Comparison of ENCODE assay signal across 21 mouse cellular contexts in the genomic region with DNA sequence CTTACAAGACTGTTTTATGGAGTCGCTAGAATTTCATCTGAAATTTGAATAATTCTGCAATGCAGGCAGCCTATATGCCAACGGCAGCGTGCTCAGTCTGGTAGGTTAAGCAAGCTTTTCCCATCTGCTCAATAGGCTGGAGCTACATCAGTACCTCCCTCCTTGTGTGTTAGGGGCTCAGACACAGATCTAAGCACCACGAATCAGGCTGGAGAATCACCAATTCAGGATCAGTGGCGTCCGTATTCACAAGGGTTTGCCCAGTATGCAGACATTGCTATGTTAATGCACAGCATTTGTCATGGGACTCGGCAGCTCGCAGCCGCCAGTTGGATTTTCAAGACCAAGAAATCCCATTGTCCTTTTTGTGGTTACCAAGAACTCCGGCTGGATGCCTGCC. TPM values are rescaled to one million over a fixed set of nuclear protein-coding genes. Genes with fewer than 3 reads are reported as not detected.
DNase-seq lines count a peak whose midpoint lies in the region; ATAC-seq lines count a peak whose summit lies in the region.
"Had no signal": no experiment of that assay in that cellular context is flagged by ENCODE, and none has a peak within 500 bp of the region (broad histone marks: within the 10 kb centered on the region; RNA-seq: fewer than 3 reads in every experiment).

No protein-coding gene starts in this region.

- H3K27me3 ChIP-seq in forebrain, embryonic 14.5 days (replicated peaks; ENCODE audit: control insufficient read depth, insufficient read depth, low read length) = no peaks in the 10 kb centered on the region
- no peaks in the 10 kb centered on the region for H3K27me3 ChIP-seq in forebrain, embryonic 13.5 days
- H3K27me3 ChIP-seq in hindbrain, embryonic 15.5 days = no peaks in the 10 kb centered on the region
- peaks cover 6% of the 10 kb centered on the region; the same call in 1 of the 2 replicates for H3K27me3 ChIP-seq in hindbrain, embryonic 10.5 days (ENCODE audit: insufficient read depth, poor library complexity, severe bottlenecking)
- H3K27me3 ChIP-seq: embryonic facial prominence, embryonic 12.5 days; intestine, embryonic 15.5 days; neural tube, embryonic 12.5 days had no signal

- 73% methylated on average over 10 of the region's 10 CpGs for WGBS in forebrain, embryonic 14.5 days
- 72% methylated on average over 10 of the region's 10 CpGs for WGBS in forebrain, embryonic 13.5 days
- 40% methylated on average over 10 of the region's 10 CpGs for WGBS in hindbrain, embryonic 15.5 days
- 73% methylated on average over 10 of the region's 10 CpGs for WGBS in hindbrain, embryonic 10.5 days

- no peak overlapping the region for H3K4me3 ChIP-seq in forebrain, embryonic 14.5 days (ENCODE audit: low read depth, low read length)
- H3K4me3 ChIP-seq in forebrain, embryonic 13.5 days = no peak overlapping the region
- H3K4me3 ChIP-seq in hindbrain, embryonic 15.5 days = no peak overlapping the region
- H3K4me3 ChIP-seq in hindbrain, embryonic 10.5 days = no peak overlapping the region
- H3K4me3 ChIP-seq: embryonic facial prominence, embryonic 12.5 days; erythroblast, embryonic 14.5 days; heart, adult 2 months; intestine, embryonic 15.5 days; neural tube, embryonic 12.5 days had no signal

- ATAC-seq in forebrain, embryonic 14.5 days = no peak
- no peak for ATAC-seq in forebrain, embryonic 13.5 days
- ATAC-seq in hindbrain, embryonic 15.5 days (ENCODE audit: low FRiP score, low read depth) = no peak
- ATAC-seq: intestine, embryonic 15.5 days had no signal

- no peaks in the 10 kb centered on the region for H3K4me1 ChIP-seq in forebrain, embryonic 14.5 days (ENCODE audit: control insufficient read depth, insufficient read depth, low read length)
- H3K4me1 ChIP-seq in forebrain, embryonic 13.5 days = peaks cover 6% of the 10 kb centered on the region; the same call in 1 of the 2 replicates
- peaks cover 4% of the 10 kb centered on the region for H3K4me1 ChIP-seq in hindbrain, embryonic 15.5 days (replicated peaks)
- peaks cover 12% of the 10 kb centered on the region; the same call in 1 of the 2 replicates for H3K4me1 ChIP-seq in hindbrain, embryonic 10.5 days (replicated peaks)
- H3K4me1 ChIP-seq: embryonic facial prominence, embryonic 12.5 days; intestine, embryonic 15.5 days; neural tube, embryonic 12.5 days had no signal

- H3K27ac ChIP-seq in forebrain, embryonic 14.5 days (ENCODE audit: low read depth, low read length) = no peak overlapping the region
- H3K27ac ChIP-seq in forebrain, embryonic 13.5 days = no peak overlapping the region
- peak overlapping the region; percentile 42; the same call in 1 of the 2 replicates for H3K27ac ChIP-seq in hindbrain, embryonic 15.5 days (replicated peaks)
- H3K27ac ChIP-seq in hindbrain, embryonic 10.5 days = no peak overlapping the region
- H3K27ac ChIP-seq: embryonic facial prominence, embryonic 12.5 days; heart, adult 2 months; intestine, embryonic 15.5 days; liver, embryonic 14.5 days; neural tube, embryonic 12.5 days had no signal

- no peak overlapping the region for H3K4me2 ChIP-seq in forebrain, embryonic 14.5 days (ENCODE audit: low read length)
- no peak overlapping the region for H3K4me2 ChIP-seq in forebrain, embryonic 13.5 days
- H3K4me2 ChIP-seq in hindbrain, embryonic 15.5 days = no peak overlapping the region
- H3K4me2 ChIP-seq: embryonic facial prominence, embryonic 12.5 days; intestine, embryonic 15.5 days; neural tube, embryonic 12.5 days had no signal

- H3K9me3 ChIP-seq in forebrain, embryonic 14.5 days (replicated peaks; ENCODE audit: control insufficient read depth, low read length) = no peaks in the 10 kb centered on the region
- no peaks in the 10 kb centered on the region for H3K9me3 ChIP-seq in forebrain, embryonic 13.5 days (replicated peaks)
- no peaks in the 10 kb centered on the region for H3K9me3 ChIP-seq in hindbrain, embryonic 15.5 days
- no peaks in the 10 kb centered on the region for H3K9me3 ChIP-seq in hindbrain, embryonic 10.5 days
- H3K9me3 ChIP-seq: embryonic facial prominence, embryonic 12.5 days; G1E; intestine, embryonic 15.5 days; neural tube, embryonic 12.5 days had no signal

- no peaks in the 10 kb centered on the region for H3K36me3 ChIP-seq in forebrain, embryonic 14.5 days (ENCODE audit: control insufficient read depth, insufficient read depth, low read length)
- H3K36me3 ChIP-seq in forebrain, embryonic 13.5 days (ENCODE audit: poor library complexity, severe bottlenecking) = no peaks in the 10 kb centered on the region
- H3K36me3 ChIP-seq in hindbrain, embryonic 15.5 days = no peaks in the 10 kb centered on the region
- H3K36me3 ChIP-seq in hindbrain, embryonic 10.5 days = no peaks in the 10 kb centered on the region
- H3K36me3 ChIP-seq: embryonic facial prominence, embryonic 12.5 days; G1E; intestine, embryonic 15.5 days; neural tube, embryonic 12.5 days had no signal

- no peak overlapping the region for H3K9ac ChIP-seq in forebrain, embryonic 14.5 days (ENCODE audit: low read length)
- no peak overlapping the region for H3K9ac ChIP-seq in forebrain, embryonic 13.5 days
- no peak overlapping the region for H3K9ac ChIP-seq in hindbrain, embryonic 15.5 days
- H3K9ac ChIP-seq: embryonic facial prominence, embryonic 12.5 days; intestine, embryonic 15.5 days; liver, embryonic 14.5 days; neural tube, embryonic 12.5 days had no signal

- peak; percentile 35 for DNase-seq in forebrain, embryonic 14.5 days (ENCODE audit: low spot score)
- no peak for DNase-seq in hindbrain, embryonic 10.5 days (ENCODE audit: low spot score)
- DNase-seq in right cerebral cortex, postnatal 25 days = peak; percentile 13
- no peak for DNase-seq in right cerebral cortex, adult 2 months (ENCODE audit: low spot score in 2 of 2)
- no peak for DNase-seq in adrenal gland, postnatal 25 days
- DNase-seq in lung, postnatal 25 days (ENCODE audit: low spot score) = no peak
- DNase-seq: cerebellum, adult 9-10 months; gastrocnemius, postnatal 25 days; heart, adult 2 months; heart, postnatal 36 days; kidney, postnatal 36 days; spleen, adult 18-20 months; thymus, postnatal 25 days had no signal

RNA-seq across cellular contexts. Expression of a gene that starts 36.9 kb away (rescaled TPM):
- polyA plus RNA-seq in forebrain, embryonic 14.5 days (2014; fragmentation: Nextera tagmentation; extraction: Ambion mirVana) = 5.4 and 5.6 TPM in 2 replicates
- 4.5 and 4.8 TPM in 2 replicates for polyA plus RNA-seq in forebrain, embryonic 13.5 days (2015; fragmentation: Nextera tagmentation; extraction: Ambion mirVana)
- polyA plus RNA-seq in hindbrain, embryonic 15.5 days (2015; fragmentation: Nextera tagmentation; extraction: Ambion mirVana) = 4.7 and 5.0 TPM in 2 replicates
- 3.3 and 3.5 TPM in 2 replicates for polyA plus RNA-seq in hindbrain, embryonic 10.5 days (2016; fragmentation: Nextera tagmentation; extraction: Ambion mirVana)
- 58.0 and 90.5 TPM in 2 replicates for total RNA-seq in adrenal gland, postnatal 25 days (2021)

Comparison
In these comparisons a context has a peak if more than half of its experiments do, and no peak if none do; other contexts are left out.
1. DNase-seq: peak in forebrain, embryonic 14.5 days (single experiment) and right cerebral cortex, postnatal 25 days (single experiment); none in hindbrain, embryonic 10.5 days (single experiment), right cerebral cortex, adult 2 months (0 of 2), adrenal gland, postnatal 25 days (single experiment) and lung, postnatal 25 days (single experiment).